Mouse (Mus musculus) frontal cortex, postnatal 10 days (tissue): ENCODE measurements around the gene Pkig.

Experiments used
- DNase-seq, 2 experiments: peaks; one replicate each; pipeline ENCODE4 v3.0.0; 2022; ENCODE audit warnings: low spot score in 2 of 2, mixed read lengths in 1 of 2

Pkig gene

GRCm38 (mm10) chr2:163756723-163757122 is 98.5 kb downstream of the Pkig start:
- DNase-seq: no peak

GRCm38 (mm10) chr2:163758146-163758545 is 100.0 kb downstream of the Pkig start:
- no peak for DNase-seq

GRCm38 (mm10) chr2:163760589-163760988 is 102.4 kb downstream of the Pkig start:
- DNase-seq: no peak

GRCm38 (mm10) chr2:163761402-163761801 is 103.2 kb downstream of the Pkig start:
- no peak for DNase-seq

- DNase-seq: no peak
Observed at GRCm38 (mm10) chr2:163766261-163766660, 108.1 kb downstream of the Pkig start.

GRCm38 (mm10) chr2:163766890-163767289 is 108.7 kb downstream of the Pkig start:
- no peak for DNase-seq

GRCm38 (mm10) chr2:163770731-163771130 is 112.5 kb downstream of the Pkig start:
- no peak for DNase-seq
